Mouse (Mus musculus) CH12.LX (cell line): ENCODE measurements around the gene Gm595.

ENCODE experiments used
- CHD2 ChIP-seq: IDR thresholded peaks from 2 replicates; pipeline ENCODE4 v1.6.1; 2011; ENCODE audit warnings: low read length, improper control_type of control experiment
- CTCF ChIP-seq, 2 experiments: IDR thresholded peaks in 1 of 2; conservative IDR thresholded peaks in 1 of 2; 2 replicates each; pipeline ENCODE4 v1.5.1; 2011 to 2012; ENCODE audit warnings: low read depth in 2 of 2, low read length in 2 of 2, improper control_type of control experiment in 1 of 2, inconsistent platforms in 1 of 2, mild to moderate bottlenecking in 1 of 2, moderate library complexity in 1 of 2
- GABPA ChIP-seq: IDR thresholded peaks from 2 replicates; pipeline ENCODE4 v1.6.1; 2012; ENCODE audit warnings: low read depth, low read length, improper control_type of control experiment, inconsistent platforms; ENCODE audit not compliant: insufficient replicate concordance
- JUN ChIP-seq: IDR thresholded peaks from 2 replicates; pipeline ENCODE4 v1.6.1; 2011; ENCODE audit warnings: low read depth, mild to moderate bottlenecking, low read length, improper control_type of control experiment, moderate library complexity; ENCODE audit not compliant: insufficient read depth
- MAFK ChIP-seq: IDR thresholded peaks from 2 replicates; pipeline ENCODE4 v1.6.1; 2011; ENCODE audit warnings: low read length, improper control_type of control experiment; ENCODE audit not compliant: insufficient replicate concordance
- RAD21 ChIP-seq: IDR thresholded peaks from 2 replicates; pipeline ENCODE4 v1.6.1; 2011; ENCODE audit warnings: low read depth, mild to moderate bottlenecking, low read length, improper control_type of control experiment, moderate library complexity
- UBTF ChIP-seq: IDR thresholded peaks from 2 replicates; pipeline ENCODE4 v1.6.1; 2012; ENCODE audit warnings: low read depth, mild to moderate bottlenecking, inconsistent platforms, low read length, improper control_type of control experiment, moderate library complexity

DNA sequence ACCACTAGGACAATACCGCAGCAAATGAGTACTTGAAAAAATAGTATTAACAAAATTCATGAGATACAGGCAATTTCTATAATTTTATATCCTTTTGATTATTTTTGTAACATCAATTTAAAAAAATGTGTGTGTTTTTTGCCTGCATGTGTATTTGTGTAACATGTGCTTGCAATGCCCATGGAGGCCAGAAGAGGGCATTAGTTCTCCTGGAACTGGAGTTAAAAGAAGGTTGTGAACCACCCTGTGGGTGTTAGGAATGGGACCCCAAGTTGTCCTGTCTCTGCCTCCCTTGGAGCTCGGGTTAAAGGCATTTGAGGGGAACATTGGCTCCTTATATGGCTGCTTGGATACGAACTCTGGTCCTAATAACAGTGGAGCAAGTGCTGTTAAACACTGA, 26.2 kb upstream of the Gm595 start:
- TF ChIP-seq MAFK = no peak
- no peak for TF ChIP-seq CHD2
- no peak for TF ChIP-seq JUN
- TF ChIP-seq CTCF (conservative IDR thresholded peaks at IDR 0.05 in 1 of 2, IDR thresholded peaks at IDR 0.05 in 1 of 2; ENCODE audit: low read depth in 2 of 2, low read length in 2 of 2) = peak in 1 of 2 experiments; percentile 36; a peak in 2 of 4 replicates
- no peak; the same call in none of the 2 replicates for TF ChIP-seq RAD21
- TF ChIP-seq GABPA = no peak
- no peak for TF ChIP-seq UBTF
